In the genomic region with DNA sequence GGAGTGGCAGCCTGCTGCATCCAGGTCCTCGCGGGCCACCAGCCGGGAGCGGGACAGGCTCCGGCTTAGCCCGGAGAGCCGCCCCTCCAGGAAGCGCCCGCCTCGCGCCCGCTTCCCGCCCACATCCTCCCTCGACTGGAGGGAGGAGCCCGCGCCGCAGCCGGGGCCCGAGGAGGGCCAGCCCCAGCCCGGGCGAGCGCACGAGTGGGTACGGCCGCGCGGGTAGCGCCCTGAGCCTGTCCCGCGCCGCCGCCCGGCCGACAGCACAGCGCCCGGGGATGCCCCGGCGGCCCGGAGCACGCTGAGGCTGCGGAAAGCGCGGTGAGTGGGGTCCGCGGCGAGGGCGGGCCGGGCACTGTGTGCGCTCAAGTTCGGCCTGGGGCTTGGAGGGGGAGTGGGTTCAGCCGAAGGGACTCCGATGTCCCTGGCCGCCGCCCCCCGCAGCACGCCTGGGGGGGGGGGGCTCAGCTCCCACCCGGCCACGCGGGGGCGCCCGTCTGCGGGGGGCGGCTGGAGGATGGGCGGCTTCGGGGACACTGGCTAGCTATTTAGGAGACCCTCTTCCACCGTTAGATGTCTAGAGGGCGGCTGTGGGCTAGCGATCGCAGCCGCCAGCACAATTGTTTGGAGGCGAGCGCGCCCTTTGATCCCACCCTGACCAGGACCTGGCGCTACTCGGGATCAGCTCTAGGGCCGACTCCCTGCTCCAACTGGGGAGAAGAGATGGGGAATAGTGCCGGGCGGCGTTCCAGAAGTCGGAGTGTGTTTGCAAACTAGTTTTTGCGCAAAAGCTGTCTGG, we compare ENCODE assay signal across 8 mouse cellular contexts. TPM values are rescaled to one million over a fixed set of nuclear protein-coding genes. Genes with fewer than 3 reads are reported as not detected.
DNase-seq lines count a peak whose midpoint lies in the region; ATAC-seq and TF ChIP-seq lines count a peak whose summit lies in the region.

A gene (plus strand): TSS at position 118 of the 799 bp plus-strand sequence.

- no peaks in the 10 kb centered on the region for H3K36me3 ChIP-seq in heart, embryonic 10.5 days
- H3K36me3 ChIP-seq in midbrain, embryonic 16.5 days (ENCODE audit: control insufficient read depth, insufficient read depth, low read length) = no peaks in the 10 kb centered on the region

- peak within 1 kb of the TSS; percentile 87 for H3K27ac ChIP-seq in embryonic fibroblast, embryonic 13.5 days (ENCODE audit: insufficient read depth, low read length)
- H3K27ac ChIP-seq in heart, embryonic 10.5 days = peak within 1 kb of the TSS; percentile 88
- peak within 1 kb of the TSS; percentile 60 for H3K27ac ChIP-seq in midbrain, embryonic 16.5 days (ENCODE audit: low read length)

- H3K9me3 ChIP-seq in heart, embryonic 10.5 days = no peaks in the 10 kb centered on the region
- H3K9me3 ChIP-seq in midbrain, embryonic 16.5 days (replicated peaks; ENCODE audit: control insufficient read depth, low read length, poor library complexity, severe bottlenecking) = no peaks in the 10 kb centered on the region

- no peak for TF ChIP-seq CTCF in embryonic fibroblast, embryonic 13.5 days (IDR thresholded peaks at IDR 0.05; ENCODE audit: borderline replicate concordance, insufficient read depth, low read length)

- peak; percentile 90 for TF ChIP-seq POLR2A in embryonic fibroblast, embryonic 13.5 days (IDR thresholded peaks at IDR 0.05; ENCODE audit: low read depth, low read length)

- H3K4me3 ChIP-seq in embryonic fibroblast, embryonic 13.5 days (ENCODE audit: insufficient read depth, low read length) = peak within 1 kb of the TSS; percentile 81
- H3K4me3 ChIP-seq in heart, embryonic 10.5 days = peak within 1 kb of the TSS; percentile 77
- peak within 1 kb of the TSS; percentile 62 for H3K4me3 ChIP-seq in midbrain, embryonic 16.5 days (ENCODE audit: low read depth, low read length)

- WGBS in heart, embryonic 10.5 days = under 1% methylated on average over 77 of the region's 81 CpGs
- under 1% methylated on average over 73 of the region's 81 CpGs for WGBS in midbrain, embryonic 16.5 days

- peaks cover 79% of the 10 kb centered on the region for H3K27me3 ChIP-seq in heart, embryonic 10.5 days (ENCODE audit: insufficient read depth, poor library complexity, severe bottlenecking)
- peaks cover 6% of the 10 kb centered on the region; the same call in 1 of the 2 replicates for H3K27me3 ChIP-seq in midbrain, embryonic 16.5 days (ENCODE audit: control insufficient read depth, insufficient read depth, low read depth, low read length)

- ATAC-seq in midbrain, embryonic 16.5 days = peak; percentile 73

- H3K9ac ChIP-seq in midbrain, embryonic 16.5 days (ENCODE audit: low read depth, low read length) = peak within 1 kb of the TSS; percentile 81

- H3K4me2 ChIP-seq in midbrain, embryonic 16.5 days (ENCODE audit: low read length) = peak within 1 kb of the TSS; percentile 69

- peak; percentile 43 for DNase-seq in right cerebral cortex, adult 18-20 months
- no peak for DNase-seq in right cerebral cortex, postnatal 36 days (ENCODE audit: low spot score in 2 of 2)
- DNase-seq in heart, embryonic 10.5 days (ENCODE audit: low spot score) = no peak
- peak; percentile 31 for DNase-seq in kidney, adult 9 months
- peak; percentile 60 for DNase-seq in liver
- peak; percentile 51 to 74 for DNase-seq in spleen, postnatal 4 days (ENCODE audit: low spot score in 2 of 2)

- 0 out of 2 replicates have a peak, but pooled peaks cover 2% of the 10 kb centered on the region for H3K4me1 ChIP-seq in embryonic fibroblast, embryonic 13.5 days (ENCODE audit: control insufficient read depth, insufficient read depth, low read length)
- H3K4me1 ChIP-seq in heart, embryonic 10.5 days = peaks cover 21% of the 10 kb centered on the region
- H3K4me1 ChIP-seq in midbrain, embryonic 16.5 days (ENCODE audit: control insufficient read depth, insufficient read depth, low read length) = peaks cover 14% of the 10 kb centered on the region; the same call in 1 of the 2 replicates

RNA-seq across cellular contexts. Expression of the gene that starts here (rescaled TPM):
- 29.5 and 30.7 TPM in 2 replicates for polyA plus RNA-seq in embryonic fibroblast, embryonic 13.5 days (2011; ENCODE audit: insufficient read length, low read depth, missing spikeins)
- 5.6 and 6.8 TPM in 2 replicates for polyA plus RNA-seq in heart, embryonic 10.5 days (2016; fragmentation: Nextera tagmentation; extraction: Ambion mirVana)
- 25.0 and 26.2 TPM in 2 replicates for polyA plus RNA-seq in midbrain, embryonic 16.5 days (2015; fragmentation: Nextera tagmentation; extraction: Ambion mirVana)

Comparison
In these comparisons a context has a peak if more than half of its experiments do, and no peak if none do; other contexts are left out.
1. DNase-seq: peak in right cerebral cortex, adult 18-20 months (single experiment), kidney, adult 9 months (single experiment), liver (single experiment) and spleen, postnatal 4 days (2 of 2); none in right cerebral cortex, postnatal 36 days (0 of 2) and heart, embryonic 10.5 days (single experiment).
2. Peak in every context shown above with its lines, with median percentiles within 50 percentile points of each other: H3K27ac ChIP-seq and H3K4me3 ChIP-seq.